Mouse (Mus musculus) heart, postnatal 0 days (tissue): ENCODE measurements at regions not wholly inside any gene's neighbourhood (a gene's known extent, or its start where the extent isn't known, plus 50 kb on each side); places are given as distances from the start of the nearest gene placed in this dataset.
"Not testable (repeated sequence)": the region's sequence is repeated elsewhere in the genome, so short reads cannot be mapped to it uniquely, and the experiment has no call there.

ENCODE experiments used
- ATAC-seq: fragments of 200-750 bp; cut with Nextera tagmentation; 2 replicates; pipeline ENCODE4 v1.8.0; 2017; ENCODE audit warnings: low read depth, moderate number of reproducible peaks, moderate library complexity; ENCODE audit not compliant: insufficient read depth
- DNase-seq: peaks from one replicate; pipeline ENCODE4 v3.0.0-alpha.2; 2016; ENCODE audit warnings: low spot score
- H3K27ac ChIP-seq: fragments of 300-500 bp; sonication (generic); 2 replicates; pipeline ENCODE4 v1.5.1; 2014; ENCODE audit warnings: low read depth, mild to moderate bottlenecking
- H3K27me3 ChIP-seq: fragments of 300-500 bp; sonication (generic); 2 replicates; pipeline ENCODE4 v1.6.1; 2014; ENCODE audit warnings: low read length, mixed read lengths; ENCODE audit not compliant: control insufficient read depth, insufficient read depth
- H3K36me3 ChIP-seq: fragments of 300-500 bp; sonication (generic); replicated peaks from 2 replicates; pipeline ENCODE4 v1.6.1; 2014; ENCODE audit warnings: low read length, mixed read lengths; ENCODE audit not compliant: control insufficient read depth, insufficient read depth
- H3K4me1 ChIP-seq: fragments of 300-500 bp; sonication (generic); 2 replicates; pipeline ENCODE4 v1.6.1; 2014; ENCODE audit warnings: antibody characterized with exemption; ENCODE audit not compliant: control insufficient read depth, insufficient read depth
- H3K4me2 ChIP-seq: fragments of 300-500 bp; sonication (generic); 2 replicates; pipeline ENCODE4 v1.6.1; 2014; ENCODE audit warnings: low read depth, mild to moderate bottlenecking, low read length, moderate library complexity
- H3K4me3 ChIP-seq: fragments of 300-500 bp; sonication (generic); 2 replicates; pipeline ENCODE4 v1.5.1; 2014; ENCODE audit warnings: low read depth, low read length
- H3K9ac ChIP-seq: fragments of 300-500 bp; sonication (generic); replicated peaks from 2 replicates; pipeline ENCODE4 v1.6.1; 2014; ENCODE audit warnings: low read depth, low read length, mixed read lengths
- H3K9me3 ChIP-seq: fragments of 300-500 bp; sonication (generic); replicated peaks from 2 replicates; pipeline ENCODE4 v1.6.1; 2016; ENCODE audit warnings: low read length; ENCODE audit not compliant: control insufficient read depth
- CTCF ChIP-seq: IDR thresholded peaks from 2 replicates; pipeline ENCODE4 v1.5.1; 2016; ENCODE audit warnings: antibody characterized with exemption, control low read depth, low read depth
- EP300 ChIP-seq: IDR thresholded peaks from 2 replicates; pipeline ENCODE4 v1.6.1; 2016; ENCODE audit warnings: antibody characterized with exemption, low read depth
- WGBS: fragments of 180-500 bp; shearing (Covaris S2); extraction: QIAGEN DNeasy Blood & Tissue Kit; methylation state at CpG from one replicate; pipeline ENCODE4 v1.1.7; 2014; 5-methylcytosine and 5-hydroxymethylcytosine counted together

GRCm38 (mm10) chr9:11328900-11329299 lies 424.3 kb upstream of the Cntn5 start:
- WGBS: 80% methylated on average over 4 of the region's 4 CpGs
- H3K4me3 ChIP-seq: no peak overlapping the region
- no peak overlapping the region for H3K27ac ChIP-seq
- H3K36me3 ChIP-seq: no peaks in the 10 kb centered on the region
- no peak overlapping the region for H3K9ac ChIP-seq
- H3K4me1 ChIP-seq: no peaks in the 10 kb centered on the region
- TF ChIP-seq EP300 (no peak), CTCF (no peak)
- H3K9me3 ChIP-seq: no peaks in the 10 kb centered on the region
- no peaks in the 10 kb centered on the region for H3K27me3 ChIP-seq
- DNase-seq (no peak), ATAC-seq (no peak)
- no peak overlapping the region for H3K4me2 ChIP-seq

- TF ChIP-seq EP300: no peak
- TF ChIP-seq CTCF: no peak
Observed at GRCm38 (mm10) chr9:11317221-11317620, 412.6 kb upstream of the Cntn5 start.

GRCm38 (mm10) chr9:11297116-11297515 lies 392.5 kb upstream of the Cntn5 start:
- not testable (repeated sequence) for DNase-seq, H3K27ac ChIP-seq, H3K9me3 ChIP-seq, H3K4me3 ChIP-seq, ATAC-seq, H3K27me3 ChIP-seq, H3K36me3 ChIP-seq, H3K9ac ChIP-seq, H3K4me2 ChIP-seq, H3K4me1 ChIP-seq
- WGBS: 81% methylated on average over 17 of the region's 17 CpGs

More at GRCm38 (mm10) chr9:11317221-11317620, 412.6 kb upstream of the Cntn5 start:
- no peak overlapping the region for H3K27ac ChIP-seq
- no peaks in the 10 kb centered on the region for H3K9me3 ChIP-seq
- WGBS: 64% methylated on average over 1 of the region's 1 CpGs
- no peaks in the 10 kb centered on the region for H3K36me3 ChIP-seq
- H3K4me2 ChIP-seq: no peak overlapping the region
- H3K4me1 ChIP-seq: no peaks in the 10 kb centered on the region
- no peak overlapping the region for H3K4me3 ChIP-seq
- H3K9ac ChIP-seq: no peak overlapping the region
- ATAC-seq (no peak), DNase-seq (no peak)
- H3K27me3 ChIP-seq: no peaks in the 10 kb centered on the region

GRCm38 (mm10) chr9:11285135-11285534 lies 380.6 kb upstream of the Cntn5 start:
- H3K9me3 ChIP-seq: no peaks in the 10 kb centered on the region
- no peaks in the 10 kb centered on the region for H3K27me3 ChIP-seq
- H3K4me3 ChIP-seq: no peak overlapping the region
- WGBS: 63% methylated on average over 4 of the region's 4 CpGs
- H3K4me1 ChIP-seq: no peaks in the 10 kb centered on the region
- no peaks in the 10 kb centered on the region for H3K36me3 ChIP-seq
- DNase-seq: no peak
- TF ChIP-seq EP300 (no peak), CTCF (no peak)
- H3K4me2 ChIP-seq: no peak overlapping the region
- H3K9ac ChIP-seq: no peak overlapping the region
- ATAC-seq: no peak
- no peak overlapping the region for H3K27ac ChIP-seq

GRCm38 (mm10) chr9:11284549-11284948 lies 380.0 kb upstream of the Cntn5 start:
- no peak for TF ChIP-seq CTCF
- no peak for TF ChIP-seq EP300
- Histone ChIP-seq H3K36me3 (no peaks in the 10 kb centered on the region), H3K27ac (no peak overlapping the region), H3K27me3 (no peaks in the 10 kb centered on the region), H3K4me2 (no peak overlapping the region), H3K9ac (no peak overlapping the region), H3K4me3 (no peak overlapping the region), H3K4me1 (no peaks in the 10 kb centered on the region), H3K9me3 (no peaks in the 10 kb centered on the region)
- DNase-seq (no peak), ATAC-seq (no peak)
- 63% methylated on average over 1 of the region's 1 CpGs for WGBS

- Histone ChIP-seq H3K27me3 (no peaks in the 10 kb centered on the region), H3K4me3 (no peak overlapping the region), H3K4me1 (no peaks in the 10 kb centered on the region), H3K9me3 (no peaks in the 10 kb centered on the region), H3K27ac (no peak overlapping the region), H3K4me2 (no peak overlapping the region), H3K9ac (no peak overlapping the region), H3K36me3 (no peaks in the 10 kb centered on the region)
- ATAC-seq: no peak
- TF ChIP-seq EP300: no peak
- no peak for TF ChIP-seq CTCF
- 67% methylated on average over 5 of the region's 5 CpGs for WGBS
- DNase-seq: no peak
Observed at GRCm38 (mm10) chr9:11279409-11280127, 375.0 kb upstream of the Cntn5 start.
